Mouse (Mus musculus) E14TG2a.4 (cell line): Measurements from ENCODE around the gene Tec.

Experiments
- CTCF ChIP-seq: conservative IDR thresholded peaks from 2 replicates; pipeline ENCODE4 v1.5.1; 2014; ENCODE audit warnings: low read length
- NANOG ChIP-seq: IDR thresholded peaks from 2 replicates; pipeline ENCODE4 v1.6.1; 2014; ENCODE audit warnings: borderline replicate concordance, low read length, mixed read lengths

GRCm38 (mm10) chr5:72846712-72847111 lies 21.6 kb downstream of the Tec start:
- TF ChIP-seq CTCF: no peak
- no peak for TF ChIP-seq NANOG
